Mouse (Mus musculus): ENCODE data around the gene Gm3250. TPM values are rescaled to one million over a fixed set of nuclear protein-coding genes. Genes with fewer than 3 reads are reported as not detected.
"Not testable (repeated sequence)": the region's sequence is repeated elsewhere in the genome, so short reads cannot be mapped to it uniquely, and the experiment has no call there.

Gm3250 gene
- polyA plus RNA-seq, 1 experiment from 2014 or later = not detected

DNA sequence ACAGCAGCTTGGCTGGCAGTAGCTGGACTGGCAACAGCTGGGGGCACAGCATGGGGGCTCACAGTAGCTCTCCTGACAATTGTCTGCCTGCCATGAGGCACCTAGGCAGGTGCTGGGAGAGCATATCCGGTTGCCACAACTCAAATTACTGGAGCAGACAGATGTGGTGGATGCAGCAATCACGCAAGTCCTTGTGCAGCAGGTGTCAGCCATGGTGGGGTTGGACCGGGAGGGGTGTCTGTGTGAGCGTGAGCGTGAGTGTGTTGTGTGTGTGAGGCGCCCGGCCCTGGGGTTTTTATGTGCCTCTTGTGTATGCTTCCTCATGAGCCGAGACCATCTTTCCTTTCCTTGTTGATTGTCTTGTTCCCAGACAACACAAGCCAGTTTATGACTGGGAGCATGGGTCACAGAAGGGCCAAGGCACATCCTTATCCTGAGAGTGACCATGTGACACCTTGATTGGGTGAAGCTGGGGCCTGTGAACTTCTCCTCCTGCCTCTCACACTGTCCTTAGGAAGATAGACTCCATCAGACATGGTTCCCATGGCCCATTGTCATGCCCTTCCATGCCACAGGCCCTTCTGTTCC lies 16.7 kb upstream of the Gm3250 start, which contains the start of gene Gm19668:
Gene Gm19668 (minus strand): TSS at position 213 of the 588 bp plus-strand sequence.
- ATAC-seq (ENCODE audit: insufficient number of reproducible peaks, low FRiP score, low TSS enrichment, low read depth) (no peak; the same call in 1 of the 2 replicates), DNase-seq (ENCODE audit: low spot score) (no peak)
- Histone ChIP-seq H3K4me1 (ENCODE audit: control insufficient read depth, insufficient read depth, low read length) (no peaks in the 10 kb centered on the region), H3K4me3 (ENCODE audit: low read depth, low read length) (no peak within 1 kb of the TSS), H3K4me2 (ENCODE audit: low read depth, severe bottlenecking) (no peak within 1 kb of the TSS), H3K9ac (ENCODE audit: low read length) (no peak within 1 kb of the TSS), H3K27me3 (ENCODE audit: control insufficient read depth, insufficient read depth, low read length) (no peaks in the 10 kb centered on the region), H3K36me3 (ENCODE audit: control insufficient read depth, insufficient read depth, low read length) (no peaks in the 10 kb centered on the region), H3K9me3 (ENCODE audit: control insufficient read depth, low read length) (no peaks in the 10 kb centered on the region), H3K27ac (replicated peaks; ENCODE audit: low read depth, low read length) (no peak within 1 kb of the TSS)
- 55% methylated on average over 8 of the region's 8 CpGs for WGBS

DNA sequence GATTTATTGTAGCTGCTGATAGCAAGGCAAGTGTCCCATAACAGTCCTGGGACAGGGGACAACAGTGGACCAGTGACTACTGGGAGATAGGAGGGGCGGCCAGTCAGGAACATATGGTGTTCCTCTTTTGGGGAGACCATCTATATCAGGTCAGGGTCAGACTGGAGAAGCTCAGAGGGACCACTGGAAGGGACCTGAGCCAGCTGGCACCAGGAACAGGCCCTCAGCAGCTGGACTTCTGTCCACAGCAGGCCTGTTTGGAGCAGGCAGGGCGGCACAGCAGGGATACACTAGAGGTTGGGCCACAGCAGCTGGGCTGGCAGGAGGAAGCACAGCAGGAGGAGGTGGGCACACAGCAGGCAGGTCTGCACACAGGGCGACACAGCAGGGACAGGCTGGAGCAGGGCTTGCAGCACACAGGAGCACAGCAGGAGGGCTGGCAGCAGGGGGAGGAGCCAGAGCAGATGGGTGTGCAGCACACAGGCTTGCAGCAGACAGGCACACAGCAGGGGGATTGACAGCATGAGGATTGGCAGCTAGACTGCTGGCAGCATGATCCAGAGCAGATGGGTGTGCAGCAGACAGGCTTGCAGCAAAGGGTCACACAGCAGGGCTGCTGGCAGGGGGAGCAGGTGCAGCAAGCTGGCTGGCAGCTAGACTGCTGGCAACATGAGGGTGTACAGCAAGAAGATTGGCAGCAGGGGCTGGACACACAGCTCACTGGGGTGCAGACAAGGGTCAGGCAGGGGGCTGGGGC lies 16.0 kb upstream of the Gm3250 start:
- H3K4me2 ChIP-seq (ENCODE audit: low read depth, severe bottlenecking); DNase-seq (ENCODE audit: low spot score); H3K27ac ChIP-seq (replicated peaks; ENCODE audit: low read depth, low read length); H3K9ac ChIP-seq (ENCODE audit: low read length); H3K9me3 ChIP-seq (ENCODE audit: control insufficient read depth, low read length); H3K27me3 ChIP-seq (ENCODE audit: control insufficient read depth, insufficient read depth, low read length); ATAC-seq (ENCODE audit: insufficient number of reproducible peaks, low FRiP score, low TSS enrichment, low read depth); H3K36me3 ChIP-seq (ENCODE audit: control insufficient read depth, insufficient read depth, low read length); H3K4me3 ChIP-seq (ENCODE audit: low read depth, low read length); H3K4me1 ChIP-seq (ENCODE audit: control insufficient read depth, insufficient read depth, low read length): not testable (repeated sequence)
- WGBS = 24% methylated on average over 3 of the region's 3 CpGs

DNA sequence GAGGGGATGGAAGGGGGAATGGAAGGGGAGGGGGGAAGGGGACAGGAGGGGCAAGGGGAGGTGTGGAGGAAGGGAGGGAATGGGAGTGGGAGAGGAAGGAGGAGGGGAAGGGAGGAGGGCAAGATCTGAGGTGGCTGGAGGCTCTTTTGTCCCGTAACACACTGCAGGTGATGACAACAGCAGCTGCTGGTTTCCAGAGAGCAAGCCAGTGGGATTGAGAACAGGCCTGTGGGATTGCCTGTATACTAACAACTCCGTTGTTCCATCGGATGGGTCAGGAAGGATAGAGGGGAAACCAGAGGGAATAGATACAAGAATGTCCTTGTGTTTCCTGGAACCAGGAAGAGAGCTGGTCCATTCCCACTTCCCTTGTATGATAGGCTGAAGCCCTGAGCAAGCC lies 15.3 kb upstream of the Gm3250 start:
- 13% methylated on average over 3 of the region's 3 CpGs for WGBS
- no peak overlapping the region for H3K9ac ChIP-seq (ENCODE audit: low read length)
- H3K4me3 ChIP-seq (ENCODE audit: low read depth, low read length) = no peak overlapping the region
- no peaks in the 10 kb centered on the region for H3K27me3 ChIP-seq (ENCODE audit: control insufficient read depth, insufficient read depth, low read length)
- no peak overlapping the region for H3K27ac ChIP-seq (replicated peaks; ENCODE audit: low read depth, low read length)
- H3K9me3 ChIP-seq (ENCODE audit: control insufficient read depth, low read length) = no peaks in the 10 kb centered on the region
- DNase-seq (ENCODE audit: low spot score) (no peak), ATAC-seq (ENCODE audit: insufficient number of reproducible peaks, low FRiP score, low TSS enrichment, low read depth) (no peak)
- H3K36me3 ChIP-seq (ENCODE audit: control insufficient read depth, insufficient read depth, low read length) = no peaks in the 10 kb centered on the region
- H3K4me1 ChIP-seq (ENCODE audit: control insufficient read depth, insufficient read depth, low read length) = no peaks in the 10 kb centered on the region
- no peak overlapping the region for H3K4me2 ChIP-seq (ENCODE audit: low read depth, severe bottlenecking)

DNA sequence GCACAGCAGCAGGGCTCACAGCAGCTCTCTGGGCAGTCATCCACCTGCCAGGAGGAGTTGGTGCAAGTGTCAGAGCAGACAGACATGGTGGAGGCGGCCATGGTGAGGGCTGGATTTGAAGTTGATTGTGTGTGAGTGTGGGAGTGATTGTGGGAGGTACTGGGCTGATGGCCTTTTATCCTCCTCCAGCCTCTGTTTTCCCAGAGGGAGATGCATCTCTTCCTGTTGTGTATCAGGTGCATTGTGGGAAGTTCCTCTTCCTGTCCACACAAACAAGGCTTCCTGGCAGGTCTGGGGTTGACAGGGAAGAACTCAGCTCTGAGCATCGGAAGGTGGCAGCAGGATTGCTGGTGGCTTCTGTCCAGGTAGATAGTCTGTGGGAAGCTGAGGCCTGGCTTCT lies 12.6 kb upstream of the Gm3250 start, which contains the start of gene Gm9639:
Gene Gm9639 (minus strand): TSS at position 101 of the 400 bp plus-strand sequence.
- Histone ChIP-seq H3K27ac (replicated peaks; ENCODE audit: low read depth, low read length) (no peak within 1 kb of the TSS), H3K4me1 (ENCODE audit: control insufficient read depth, insufficient read depth, low read length) (no peaks in the 10 kb centered on the region), H3K4me3 (ENCODE audit: low read depth, low read length) (no peak within 1 kb of the TSS), H3K27me3 (ENCODE audit: control insufficient read depth, insufficient read depth, low read length) (no peaks in the 10 kb centered on the region), H3K9ac (ENCODE audit: low read length) (no peak within 1 kb of the TSS), H3K36me3 (ENCODE audit: control insufficient read depth, insufficient read depth, low read length) (no peaks in the 10 kb centered on the region), H3K4me2 (ENCODE audit: low read depth, severe bottlenecking) (no peak within 1 kb of the TSS), H3K9me3 (ENCODE audit: control insufficient read depth, low read length) (no peaks in the 10 kb centered on the region)
- ATAC-seq (ENCODE audit: insufficient number of reproducible peaks, low FRiP score, low TSS enrichment, low read depth) (no peak), DNase-seq (ENCODE audit: low spot score) (no peak)
- 60% methylated on average over 2 of the region's 2 CpGs for WGBS

DNA sequence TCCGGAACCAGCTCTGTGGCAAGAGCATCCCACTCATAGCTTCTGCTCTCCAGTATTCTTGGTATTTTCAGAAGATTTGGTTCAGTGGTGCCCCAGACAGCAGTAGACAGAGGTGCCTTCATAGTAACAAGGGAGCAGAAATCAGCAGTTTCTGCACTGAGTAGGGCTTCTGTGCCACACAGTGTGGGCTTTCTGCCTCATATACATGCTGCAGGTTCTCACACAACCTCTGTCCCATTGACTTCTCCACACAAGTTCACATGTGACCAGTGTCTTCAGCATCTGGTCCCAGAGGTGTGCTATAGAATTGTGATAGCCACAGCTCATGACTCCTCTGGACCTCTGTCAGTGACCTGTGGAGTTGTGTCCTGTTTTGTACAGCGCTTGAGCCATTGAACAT lies 6.3 kb upstream of the Gm3250 start:
- no peak overlapping the region for H3K4me2 ChIP-seq (ENCODE audit: low read depth, severe bottlenecking)
- no peaks in the 10 kb centered on the region for H3K27me3 ChIP-seq (ENCODE audit: control insufficient read depth, insufficient read depth, low read length)
- no peaks in the 10 kb centered on the region for H3K36me3 ChIP-seq (ENCODE audit: control insufficient read depth, insufficient read depth, low read length)
- H3K27ac ChIP-seq (replicated peaks; ENCODE audit: low read depth, low read length) = no peak overlapping the region
- no peak overlapping the region for H3K9ac ChIP-seq (ENCODE audit: low read length)
- H3K4me1 ChIP-seq (ENCODE audit: control insufficient read depth, insufficient read depth, low read length) = no peaks in the 10 kb centered on the region
- ATAC-seq (ENCODE audit: insufficient number of reproducible peaks, low FRiP score, low TSS enrichment, low read depth) (no peak), DNase-seq (ENCODE audit: low spot score) (no peak)
- no peaks in the 10 kb centered on the region for H3K9me3 ChIP-seq (ENCODE audit: control insufficient read depth, low read length)
- no peak overlapping the region for H3K4me3 ChIP-seq (ENCODE audit: low read depth, low read length)
- whole genome bisulfite sequencing = 69% methylated on average over 2 of the region's 2 CpGs

DNA sequence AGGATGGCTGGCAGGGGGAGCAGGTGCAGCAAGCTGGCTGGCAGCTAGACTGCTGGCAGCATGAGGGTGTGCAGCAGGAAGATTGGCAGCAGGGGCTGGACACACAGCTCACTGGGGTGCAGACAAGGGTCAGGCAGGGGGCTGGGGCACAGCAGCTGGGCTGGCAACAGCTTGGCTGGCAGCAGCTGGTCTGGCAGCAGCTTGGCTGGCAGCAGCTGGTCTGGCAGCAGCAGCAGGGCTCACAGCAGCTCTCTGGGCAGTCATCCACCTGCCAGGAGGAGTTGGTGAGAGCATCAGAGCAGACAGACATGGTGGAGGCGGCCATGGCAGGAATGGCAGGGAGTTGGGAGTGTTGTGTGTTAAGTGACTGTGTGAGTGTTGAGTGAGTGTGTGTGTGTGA lies 5.5 kb upstream of the Gm3250 start, which contains the start of gene Gm7137:
Gene Gm7137 (minus strand): TSS at position 325 of the 400 bp plus-strand sequence.
- no CpG with 5 or more reads among the region's 1 CpGs for WGBS
- DNase-seq (ENCODE audit: low spot score) = not testable (repeated sequence)

DNA sequence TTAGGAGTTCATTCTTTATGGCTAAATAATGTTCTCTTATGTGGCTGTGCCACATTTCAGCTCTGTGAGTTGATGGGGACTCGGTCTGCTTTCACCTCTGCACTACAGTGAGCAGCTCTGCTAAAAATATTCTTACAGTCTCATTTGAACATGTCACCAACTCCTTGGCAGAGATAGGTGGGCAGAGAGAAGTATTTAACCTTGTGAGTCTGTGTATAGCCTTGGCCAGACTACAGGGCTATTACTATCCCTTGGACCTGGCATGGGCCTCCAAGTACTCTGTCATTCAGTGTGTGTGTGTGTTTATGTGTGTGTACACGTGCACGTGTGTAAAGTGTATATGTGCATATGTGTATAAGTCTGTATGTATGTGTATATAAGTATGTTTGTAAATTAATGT lies 1.1 kb upstream of the Gm3250 start:
- not testable (repeated sequence) for ATAC-seq (ENCODE audit: insufficient number of reproducible peaks, low FRiP score, low TSS enrichment, low read depth)
- WGBS = 100% methylated on average over 1 of the region's 3 CpGs

More for the DNA sequence above, 5.5 kb upstream of the Gm3250 start, which contains the start of gene Gm7137:
- not testable (repeated sequence) for ATAC-seq (ENCODE audit: insufficient number of reproducible peaks, low FRiP score, low TSS enrichment, low read depth); H3K4me2 ChIP-seq (ENCODE audit: low read depth, severe bottlenecking); H3K27me3 ChIP-seq (ENCODE audit: control insufficient read depth, insufficient read depth, low read length); H3K9me3 ChIP-seq (ENCODE audit: control insufficient read depth, low read length); H3K27ac ChIP-seq (replicated peaks; ENCODE audit: low read depth, low read length); H3K4me3 ChIP-seq (ENCODE audit: low read depth, low read length); H3K4me1 ChIP-seq (ENCODE audit: control insufficient read depth, insufficient read depth, low read length); H3K36me3 ChIP-seq (ENCODE audit: control insufficient read depth, insufficient read depth, low read length); H3K9ac ChIP-seq (ENCODE audit: low read length)

DNA sequence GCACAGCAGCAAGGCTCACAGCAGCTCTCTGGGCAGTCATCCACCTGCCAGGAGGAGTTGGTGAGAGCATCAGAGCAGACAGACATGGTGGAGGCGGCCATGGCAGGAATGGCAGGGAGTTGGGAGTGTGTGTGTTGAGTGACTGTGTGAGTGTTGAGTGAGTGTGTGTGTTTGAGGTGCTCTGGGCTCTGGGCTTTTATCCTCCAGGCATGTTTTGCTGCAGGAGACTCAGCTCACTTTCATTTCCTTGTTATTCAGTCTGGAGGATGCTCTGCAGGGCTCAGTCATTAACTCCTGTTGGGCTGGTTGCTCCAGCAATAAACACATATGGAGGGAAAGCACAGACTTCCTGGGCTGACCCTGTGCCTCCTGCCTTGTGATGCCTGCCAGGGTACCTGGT lies 5.5 kb downstream of the Gm3250 start, which contains the start of gene Gm7138:
Gene Gm7138 (minus strand): TSS at position 101 of the 400 bp plus-strand sequence.
- H3K4me3 ChIP-seq (ENCODE audit: low read depth, low read length); ATAC-seq (ENCODE audit: insufficient number of reproducible peaks, low FRiP score, low TSS enrichment, low read depth); H3K4me2 ChIP-seq (ENCODE audit: low read depth, severe bottlenecking); H3K9me3 ChIP-seq (ENCODE audit: control insufficient read depth, low read length); H3K27me3 ChIP-seq (ENCODE audit: control insufficient read depth, insufficient read depth, low read length); H3K4me1 ChIP-seq (ENCODE audit: control insufficient read depth, insufficient read depth, low read length); H3K27ac ChIP-seq (replicated peaks; ENCODE audit: low read depth, low read length); H3K36me3 ChIP-seq (ENCODE audit: control insufficient read depth, insufficient read depth, low read length); DNase-seq (ENCODE audit: low spot score); H3K9ac ChIP-seq (ENCODE audit: low read length): not testable (repeated sequence)
- 53% methylated on average over 1 of the region's 1 CpGs for WGBS

More for the DNA sequence above, 1.1 kb upstream of the Gm3250 start:
- not testable (repeated sequence) for H3K36me3 ChIP-seq (ENCODE audit: control insufficient read depth, insufficient read depth, low read length); H3K9me3 ChIP-seq (ENCODE audit: control insufficient read depth, low read length); H3K27ac ChIP-seq (replicated peaks; ENCODE audit: low read depth, low read length); H3K27me3 ChIP-seq (ENCODE audit: control insufficient read depth, insufficient read depth, low read length); H3K4me3 ChIP-seq (ENCODE audit: low read depth, low read length); H3K4me1 ChIP-seq (ENCODE audit: control insufficient read depth, insufficient read depth, low read length); H3K4me2 ChIP-seq (ENCODE audit: low read depth, severe bottlenecking); DNase-seq (ENCODE audit: low spot score); H3K9ac ChIP-seq (ENCODE audit: low read length)
